Mouse (Mus musculus): ENCODE measurements around the gene Mogs.

Mogs gene

DNA sequence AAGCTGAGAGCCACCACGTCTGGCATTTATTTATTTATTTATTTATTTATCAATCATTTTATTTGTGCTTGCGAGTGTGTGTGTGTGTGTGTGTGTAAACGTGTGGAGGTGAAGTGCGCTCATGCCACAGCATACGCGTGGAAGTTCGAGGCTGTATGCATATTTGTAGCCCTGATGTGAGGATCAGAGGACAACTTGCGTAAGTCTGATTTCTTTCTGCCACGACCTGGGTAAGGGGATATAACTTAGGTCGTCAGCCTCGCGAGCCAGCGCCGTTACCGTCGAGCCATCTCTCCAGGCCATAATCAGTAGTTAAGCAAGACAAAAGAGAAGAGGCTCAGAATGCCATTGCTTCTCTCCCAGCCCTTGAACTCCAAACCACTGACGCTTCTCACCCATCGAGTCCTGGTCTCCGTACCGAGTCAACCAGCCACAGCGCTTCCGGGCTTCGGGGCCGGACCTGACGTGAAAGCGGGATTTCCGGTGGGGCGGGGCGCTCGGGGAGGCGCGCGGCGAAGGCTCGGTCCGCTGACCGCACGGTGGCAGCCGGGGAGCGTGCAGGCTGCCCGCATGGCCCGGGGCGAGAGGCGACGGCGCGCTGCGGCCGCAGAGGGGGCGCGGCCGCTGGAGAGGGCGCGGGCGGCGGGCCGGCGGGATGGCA, at the start of gene Mogs:
Gene Mogs, plus strand, starts transcription at position 486 of the 661 bp plus-strand sequence.
- DNase-seq (ENCODE audit: low spot score in 2 of 2): peak; percentile 93 to 95

DNA sequence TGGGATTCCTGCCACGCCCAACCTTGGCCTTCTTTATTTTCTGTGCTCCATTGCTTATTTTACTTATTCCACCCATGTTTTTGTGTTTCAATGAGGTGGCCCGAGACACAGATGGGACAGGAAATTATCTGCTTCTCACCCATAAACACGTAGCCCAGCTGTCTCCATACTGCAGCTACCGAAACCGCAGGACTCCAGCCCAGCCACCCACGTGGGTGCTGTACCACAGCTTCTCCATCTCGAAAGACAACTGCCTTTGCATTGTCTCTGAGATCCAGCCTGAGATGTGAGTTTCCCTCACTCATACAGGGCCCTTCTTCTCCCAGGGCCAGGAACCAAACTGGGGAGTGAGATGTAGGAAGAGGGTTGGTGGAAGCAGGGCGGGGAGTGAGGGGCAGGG, 49.3 kb upstream of the Mogs start:
- DNase-seq (ENCODE audit: low spot score in 2 of 2): no peak

DNA sequence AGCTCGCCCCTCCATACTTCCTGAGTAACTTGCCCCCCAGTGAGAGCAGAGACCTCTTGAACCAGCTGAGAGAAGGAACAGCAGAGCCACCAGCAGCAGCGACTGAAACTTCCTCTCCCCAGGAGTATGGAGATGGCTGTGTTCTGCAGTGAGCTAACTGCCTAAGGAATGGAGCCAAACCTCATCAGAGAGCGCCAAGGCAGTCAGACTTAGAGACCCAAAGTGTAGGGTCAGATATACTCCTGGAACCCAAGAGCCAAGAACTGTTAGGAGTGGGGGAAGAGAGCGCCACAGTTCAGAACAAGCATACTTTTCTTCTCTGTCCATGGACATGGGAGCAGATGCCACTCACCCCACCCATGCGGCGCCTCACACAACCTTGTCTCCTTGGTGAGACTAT, 48.9 kb upstream of the Mogs start:
- DNase-seq (ENCODE audit: low spot score in 2 of 2): no peak

DNA sequence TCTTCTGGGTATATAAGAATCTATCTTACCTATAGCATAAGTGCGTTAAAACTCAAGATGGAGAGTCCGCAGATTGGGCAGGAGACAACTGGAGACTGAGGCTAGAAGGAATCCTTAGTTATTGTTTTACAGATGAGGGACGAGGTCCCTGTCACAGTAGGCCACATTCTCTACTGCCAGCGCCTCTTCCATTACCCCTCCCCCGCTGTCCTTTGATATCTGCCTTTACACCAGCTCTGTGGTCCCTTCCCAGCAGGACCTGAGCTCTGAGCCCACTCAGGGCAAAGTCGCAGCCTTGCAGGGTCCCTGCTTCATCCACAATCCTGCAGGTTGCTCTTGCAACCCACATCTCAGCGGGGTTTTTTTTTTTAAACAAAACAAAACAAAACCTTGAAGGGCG, 47.1 kb upstream of the Mogs start:
- DNase-seq (ENCODE audit: low spot score in 2 of 2): no peak

DNA sequence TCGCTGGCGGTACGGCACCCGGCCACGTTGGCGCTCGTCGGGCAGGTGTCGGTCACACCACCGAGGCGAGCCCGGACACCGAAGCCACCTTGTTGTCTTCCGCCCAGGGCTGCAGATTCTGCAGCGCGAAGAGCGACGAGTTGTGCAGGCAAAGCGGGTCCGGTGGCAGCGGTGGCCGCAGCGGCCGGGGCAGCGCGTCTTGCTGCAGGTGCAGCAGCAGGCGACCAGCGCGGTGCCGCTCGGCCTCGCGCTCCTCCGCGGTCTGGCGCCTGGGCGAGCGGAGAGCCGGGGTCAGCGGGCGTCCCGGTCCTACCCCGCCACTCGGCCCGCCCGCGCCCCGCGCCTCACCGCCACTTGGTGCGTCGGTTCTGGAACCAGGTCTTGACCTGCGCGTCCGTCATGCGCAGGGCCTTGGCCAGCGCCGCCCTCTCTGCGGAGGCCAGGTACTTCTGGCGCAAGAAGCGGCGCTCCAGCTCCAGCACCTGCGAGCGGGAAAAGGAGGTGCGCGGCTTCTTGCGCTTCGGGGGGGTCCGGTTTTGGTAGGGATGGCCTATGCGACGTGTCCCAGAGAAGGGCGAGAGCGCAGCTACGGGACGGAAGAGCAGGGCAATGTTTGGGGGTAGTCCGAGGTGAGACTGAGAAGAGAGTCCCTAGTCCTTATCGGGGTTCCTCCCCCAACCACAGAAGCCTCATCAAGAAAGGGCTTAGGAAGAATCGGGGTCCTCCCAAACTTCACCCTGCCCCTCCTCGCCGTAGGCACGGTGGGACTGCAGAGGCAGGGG, 46.4 kb upstream of the Mogs start:
- DNase-seq (ENCODE audit: low spot score in 2 of 2): no peak

DNA sequence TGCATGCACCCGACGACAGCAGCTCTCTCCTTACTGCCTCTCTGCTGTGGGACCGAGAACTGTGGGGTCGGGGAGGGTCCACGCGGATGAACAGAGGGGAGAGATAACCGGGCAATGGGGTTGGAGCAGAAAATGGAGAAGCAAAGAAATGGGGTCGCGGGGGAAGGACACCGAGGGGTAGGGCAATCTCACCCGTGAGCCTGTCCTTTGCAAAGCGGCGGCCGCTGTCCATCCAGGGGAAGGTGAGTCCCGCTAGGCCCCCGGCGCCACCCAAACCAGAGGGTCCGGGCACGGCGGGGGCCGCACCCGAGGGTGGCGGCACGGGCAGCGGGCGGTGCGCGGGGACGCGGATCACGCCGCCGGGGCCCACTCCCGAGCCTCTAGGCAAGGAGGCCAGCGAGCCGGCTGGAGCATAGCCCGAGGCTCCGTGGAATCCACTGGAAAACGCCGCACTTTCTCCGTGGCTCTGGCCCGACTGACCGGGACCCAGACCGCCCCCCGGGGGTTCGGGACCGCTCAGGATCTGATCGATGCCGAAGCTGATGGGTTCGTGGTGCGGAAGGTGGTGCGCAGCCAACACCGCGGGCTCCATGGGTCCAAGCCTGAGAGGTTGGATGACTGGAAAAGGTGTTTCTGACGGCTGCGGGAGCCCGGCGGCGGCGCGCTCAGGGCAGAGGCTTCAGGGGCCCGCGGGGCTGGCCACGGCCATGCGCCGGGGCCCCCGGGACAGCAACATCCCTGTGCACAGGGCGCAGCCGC, 45.6 kb upstream of the Mogs start:
- DNase-seq (ENCODE audit: low spot score in 2 of 2): no peak

DNA sequence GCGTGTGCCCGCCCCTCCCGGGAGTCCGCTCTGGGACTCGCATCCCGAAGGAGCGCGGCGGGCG, 45.2 kb upstream of the Mogs start, which contains the start of gene Tlx2:
Gene Tlx2, minus strand, starts transcription at position 47 of the 64 bp plus-strand sequence.
- DNase-seq (ENCODE audit: low spot score in 2 of 2): no peak

DNA sequence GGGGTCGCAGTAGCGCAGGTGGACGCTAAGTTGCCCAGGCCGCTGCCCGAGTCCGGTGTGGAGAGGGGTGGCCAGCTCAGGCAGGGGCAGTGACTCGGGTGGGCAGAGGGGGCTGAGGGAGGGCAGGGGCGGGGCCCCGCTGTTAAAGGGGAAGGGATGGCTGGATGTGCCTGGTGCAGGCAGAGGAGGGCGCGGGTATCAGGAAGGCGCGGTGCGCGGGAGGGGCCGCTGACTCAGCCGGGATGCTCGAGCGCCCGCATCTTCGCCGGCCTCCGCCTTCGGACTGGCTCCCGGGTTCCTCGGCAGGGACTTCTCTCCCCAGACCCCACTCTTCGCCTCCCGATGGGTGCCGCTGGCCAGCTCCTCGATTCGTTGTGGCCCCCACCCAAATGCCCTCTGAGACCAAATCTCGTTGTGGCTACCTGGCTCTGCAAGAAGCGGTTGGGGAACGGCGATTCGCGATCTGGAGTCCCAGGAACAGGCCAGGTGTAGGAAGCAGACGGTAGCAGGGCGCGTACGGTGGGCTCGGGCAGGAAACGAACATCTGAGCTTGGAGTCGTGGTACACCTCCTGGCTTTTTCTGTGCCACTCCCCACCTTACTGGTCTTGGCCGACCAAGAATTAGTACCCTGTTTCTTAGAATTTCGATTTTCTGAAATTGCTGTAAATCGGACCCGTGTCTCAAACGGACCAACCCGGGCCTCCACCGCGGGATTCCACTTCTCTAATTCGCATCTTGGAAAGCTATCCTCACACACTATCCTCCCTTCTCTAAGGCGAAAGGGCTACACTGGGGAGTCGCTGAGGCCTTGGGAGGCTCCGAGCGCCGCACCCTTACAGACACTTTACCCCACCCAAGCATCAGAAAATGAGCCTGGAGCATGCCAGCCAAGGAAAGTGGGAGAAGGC, 44.7 kb upstream of the Mogs start:
- no peak for DNase-seq (ENCODE audit: low spot score in 2 of 2)

DNA sequence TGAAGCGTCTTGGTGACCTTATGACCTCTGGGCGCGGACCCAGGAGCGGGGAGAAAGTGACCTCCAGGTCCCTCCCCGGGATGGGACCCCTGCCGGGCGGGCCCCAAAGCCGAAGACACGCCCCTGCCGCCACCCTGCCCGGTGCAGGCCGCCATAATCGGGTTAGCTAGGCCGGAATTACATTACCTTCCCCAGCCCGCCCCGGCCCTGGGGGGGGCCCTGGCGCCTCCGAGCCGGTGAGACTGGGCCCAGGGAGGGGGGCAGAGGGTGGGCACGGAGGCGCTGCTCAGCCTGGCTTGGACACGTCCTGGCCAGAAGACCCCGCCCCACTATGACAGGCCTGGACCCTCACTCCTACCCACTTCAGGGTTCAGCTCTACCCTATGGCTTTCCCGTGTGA, 44.1 kb upstream of the Mogs start:
- no peak for DNase-seq (ENCODE audit: low spot score in 2 of 2)

DNA sequence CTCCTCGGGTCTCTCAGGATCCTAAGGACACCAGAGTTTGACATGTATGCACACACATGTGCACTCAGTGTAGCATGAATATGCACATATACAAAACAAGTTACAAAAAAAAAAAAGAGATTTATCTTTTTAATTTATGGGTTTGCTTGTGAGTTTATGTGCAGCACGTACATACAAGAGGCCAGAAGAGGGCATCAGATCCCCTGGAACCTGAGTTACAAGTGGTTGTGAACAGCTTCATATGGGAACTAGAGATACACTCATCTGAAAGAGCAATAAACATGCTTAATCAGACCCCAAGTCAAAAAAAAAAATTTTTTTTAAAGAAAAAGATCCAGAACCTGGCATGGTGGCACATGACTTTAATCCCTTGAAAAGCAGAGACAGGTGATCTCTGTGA, 40.3 kb upstream of the Mogs start:
- no peak for DNase-seq (ENCODE audit: low spot score in 2 of 2)

DNA sequence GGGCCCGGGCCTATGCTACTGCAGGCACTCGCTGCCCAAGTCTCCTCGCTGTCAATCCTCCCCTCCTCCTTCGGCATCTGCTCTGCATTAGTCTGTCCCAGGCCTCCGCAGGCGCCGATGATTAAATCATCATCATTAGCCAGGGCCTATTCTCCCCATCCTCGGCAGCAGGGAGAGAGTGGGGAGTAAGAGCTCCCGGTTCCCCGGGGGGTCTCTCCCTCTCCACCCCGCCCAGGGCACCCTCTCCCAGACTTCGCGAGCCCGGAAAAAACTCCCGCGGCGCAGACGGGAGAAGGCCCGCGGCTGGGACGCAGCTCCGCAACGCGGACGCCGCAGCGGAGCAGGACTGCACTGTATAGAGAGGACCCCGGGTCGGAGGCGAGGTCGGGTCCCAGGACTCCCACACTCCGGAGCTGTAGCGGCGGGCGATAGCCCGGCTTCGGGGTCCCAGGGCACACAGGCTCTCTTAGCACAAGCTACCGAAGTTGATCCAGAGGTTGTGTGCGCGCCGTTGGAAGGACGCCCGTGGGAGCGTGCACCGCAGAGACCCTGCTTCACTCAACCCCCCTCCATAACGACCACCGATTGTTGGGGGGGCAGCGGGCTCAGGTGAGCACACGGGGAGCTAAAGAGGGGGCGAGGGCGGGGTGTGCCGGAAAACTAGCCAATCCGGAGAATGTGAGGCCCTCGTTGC, 37.5 kb upstream of the Mogs start, which contains the start of gene Pcgf1:
Gene Pcgf1, plus strand, starts transcription at position 240 of the 694 bp plus-strand sequence.
- DNase-seq (ENCODE audit: low spot score in 2 of 2): no peak

DNA sequence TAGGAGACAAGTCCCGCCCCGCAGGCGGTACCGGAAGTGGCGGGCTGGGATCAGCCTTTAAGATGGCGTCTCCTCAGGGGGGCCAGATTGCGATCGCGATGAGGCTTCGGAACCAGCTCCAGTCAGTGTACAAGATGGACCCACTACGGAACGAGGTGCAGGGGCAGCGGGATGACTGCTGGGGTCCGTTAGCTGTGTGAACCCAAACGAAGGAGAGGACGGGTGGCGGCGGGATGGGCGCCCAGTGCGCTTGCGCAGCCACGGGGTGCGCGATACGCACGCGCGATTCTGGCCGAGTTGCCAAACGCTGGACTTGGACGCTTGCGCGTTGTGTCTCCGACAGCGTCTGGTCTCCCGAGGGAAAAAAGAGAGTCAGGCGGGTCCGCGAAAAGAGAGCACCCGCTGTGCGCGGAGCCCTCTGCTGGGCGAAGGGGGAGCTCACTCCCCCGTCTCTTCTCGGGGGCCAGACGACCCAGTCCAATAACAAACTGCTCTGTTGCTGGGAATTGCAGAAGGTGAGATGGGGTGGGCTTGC, 36.9 kb upstream of the Mogs start:
- DNase-seq (ENCODE audit: low spot score in 2 of 2): peak; percentile 99

DNA sequence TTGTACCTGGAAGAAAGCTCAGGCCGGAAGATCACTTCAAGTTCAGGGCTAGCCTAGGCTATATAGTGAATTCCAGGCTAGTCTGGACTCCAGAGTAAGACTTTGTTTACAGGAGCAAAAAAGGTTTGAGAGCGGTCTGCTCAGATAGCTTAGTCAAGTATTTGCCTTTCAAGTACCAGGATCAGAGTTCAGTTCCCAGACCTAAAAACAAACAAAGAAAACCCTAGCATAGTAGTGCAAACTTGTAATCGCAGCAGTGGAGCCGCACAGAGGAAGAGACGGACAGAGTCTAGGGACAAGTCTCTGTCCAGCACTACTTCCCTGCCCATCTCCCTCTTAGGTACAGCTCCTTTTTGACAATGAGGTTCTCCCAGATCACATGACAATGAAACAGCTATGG, 35.1 kb upstream of the Mogs start:
- no peak for DNase-seq (ENCODE audit: low spot score in 2 of 2)

DNA sequence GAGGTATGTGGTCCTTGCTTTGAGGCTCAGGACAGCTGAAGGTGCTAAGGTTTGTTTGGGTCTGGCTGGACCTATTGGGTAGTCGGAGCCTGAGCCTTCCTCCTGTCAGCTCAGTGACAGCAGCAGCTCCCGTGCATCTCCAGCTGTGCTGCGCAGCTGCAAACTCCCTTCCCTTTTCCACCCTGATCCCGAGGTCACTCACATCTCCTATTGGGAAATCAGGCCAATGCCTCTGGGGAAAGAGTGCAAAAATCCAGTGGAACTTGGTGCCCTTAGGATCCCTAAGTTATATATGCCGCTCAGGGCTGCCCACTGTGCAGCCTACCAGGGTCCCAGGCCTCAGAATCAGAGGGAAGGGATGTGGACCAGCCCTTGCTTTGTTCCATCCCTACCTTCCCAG, 31.8 kb upstream of the Mogs start:
- DNase-seq (ENCODE audit: low spot score in 2 of 2): no peak

DNA sequence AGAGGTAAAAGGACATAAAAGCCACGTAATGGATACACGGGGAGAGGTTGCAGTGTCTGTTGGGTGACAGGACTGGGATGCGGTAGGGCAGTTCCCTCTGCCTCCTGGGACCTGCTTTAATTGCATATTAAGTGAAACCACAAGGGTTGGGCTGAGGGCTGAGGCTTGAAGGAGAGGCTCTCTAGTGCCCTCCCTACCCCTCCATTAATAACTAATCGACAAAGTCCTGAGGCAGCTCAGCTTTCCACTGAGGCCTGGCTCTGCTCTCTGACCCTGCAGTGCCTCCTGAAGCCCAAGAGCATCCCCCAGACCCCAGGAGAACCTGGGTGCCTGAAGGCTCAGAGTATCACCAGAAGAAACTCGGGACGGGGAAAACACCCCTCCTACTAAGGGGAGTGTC, 30.8 kb upstream of the Mogs start:
- no peak for DNase-seq (ENCODE audit: low spot score in 2 of 2)

DNA sequence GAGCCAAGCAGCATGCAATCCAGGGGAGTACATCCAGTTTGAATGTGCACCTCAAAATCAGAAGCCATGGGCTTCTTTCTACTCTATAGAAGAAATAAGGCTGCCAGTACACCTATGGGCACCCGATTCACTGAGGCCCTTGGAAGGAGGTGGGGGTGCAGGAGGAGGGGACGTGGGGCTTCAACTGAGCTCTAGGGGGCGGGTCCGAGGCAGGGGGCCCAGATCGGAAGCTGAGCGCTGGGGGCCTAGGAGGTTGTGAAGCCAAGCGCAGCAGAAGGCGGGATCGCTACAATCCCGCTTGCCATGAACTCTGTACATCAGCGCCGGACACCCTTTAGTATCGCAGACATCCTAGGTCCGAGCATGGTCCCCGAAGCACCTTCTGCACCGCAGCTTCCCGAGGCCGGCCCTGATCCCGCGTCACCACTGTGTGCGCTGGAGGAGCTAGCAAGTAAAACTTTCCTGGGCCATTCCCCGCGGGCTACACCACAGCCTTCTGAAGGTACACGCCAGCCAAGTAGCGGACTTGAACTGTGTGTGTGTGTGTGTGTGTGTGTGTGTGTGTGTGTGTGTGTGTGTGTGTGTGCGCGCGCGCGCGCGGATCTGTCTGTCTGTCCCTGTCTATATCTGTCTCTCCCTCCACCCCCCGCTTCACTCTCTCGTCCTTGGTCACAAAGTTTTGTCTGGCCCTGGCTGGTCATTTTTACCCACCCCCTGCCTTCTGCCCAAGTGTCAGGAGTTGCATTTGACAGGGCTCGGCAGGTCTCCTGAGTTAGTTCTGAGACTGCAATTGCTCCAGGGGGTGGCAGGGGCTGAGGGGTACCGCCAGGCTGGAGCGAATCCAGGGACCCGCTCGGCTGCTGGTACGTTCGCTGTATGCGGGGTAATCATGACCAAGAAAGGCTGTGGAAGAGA, 28.9 kb upstream of the Mogs start, which contains the start of gene Lbx2:
Gene Lbx2, plus strand, starts transcription at position 247 of the 915 bp plus-strand sequence.
- DNase-seq (ENCODE audit: low spot score in 2 of 2): no peak

DNA sequence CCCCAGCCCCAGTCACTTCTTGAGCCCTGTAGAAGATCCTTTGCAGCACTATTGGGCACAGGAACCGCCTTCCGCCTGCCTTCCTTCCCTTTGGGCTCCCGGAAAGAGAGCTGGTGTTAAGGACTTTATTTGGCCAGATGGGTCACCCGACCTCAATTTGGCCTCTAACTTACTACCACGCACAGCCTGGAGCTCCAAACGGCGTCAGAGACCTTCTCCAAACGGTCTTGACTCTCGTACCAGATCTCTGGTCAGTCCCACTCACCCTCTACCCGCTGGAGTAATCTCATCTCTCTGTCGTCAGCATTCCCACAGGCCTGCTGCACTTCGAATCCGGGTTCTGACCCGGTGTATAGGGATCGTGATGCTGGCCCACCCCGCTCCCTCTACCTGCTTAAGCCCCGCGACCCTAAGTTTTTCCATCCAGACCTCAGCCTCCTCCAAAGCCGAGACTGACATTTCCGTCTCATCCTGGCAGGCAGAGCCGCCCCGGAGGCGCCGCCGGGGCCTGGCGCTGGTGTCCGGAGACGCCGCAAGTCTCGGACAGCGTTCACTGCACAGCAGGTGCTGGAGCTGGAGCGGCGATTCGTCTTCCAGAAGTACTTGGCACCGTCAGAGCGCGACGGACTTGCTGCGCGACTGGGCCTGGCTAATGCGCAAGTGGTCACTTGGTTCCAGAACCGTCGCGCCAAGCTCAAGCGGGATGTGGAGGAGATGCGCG, 27.9 kb upstream of the Mogs start:
- peak in 1 of 2 experiments; percentile 46 for DNase-seq (ENCODE audit: low spot score in 2 of 2)

DNA sequence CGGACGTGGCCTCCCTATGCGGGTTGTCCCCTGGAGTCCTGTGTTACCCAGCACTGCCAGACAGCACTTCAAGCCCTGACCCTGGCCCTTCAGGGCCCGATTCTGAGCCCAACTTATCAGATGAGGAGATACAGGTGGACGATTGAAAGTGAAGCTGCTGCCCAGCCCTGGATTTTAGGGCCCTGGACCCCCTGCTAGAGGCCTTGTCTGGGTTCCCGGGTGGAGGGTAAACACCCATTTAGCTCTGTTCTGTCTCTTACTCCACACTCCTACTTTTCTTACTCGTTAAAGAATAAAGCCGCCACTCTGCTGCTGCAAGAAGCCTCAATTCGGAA, 27.4 kb upstream of the Mogs start:
- DNase-seq (ENCODE audit: low spot score in 2 of 2): no peak

DNA sequence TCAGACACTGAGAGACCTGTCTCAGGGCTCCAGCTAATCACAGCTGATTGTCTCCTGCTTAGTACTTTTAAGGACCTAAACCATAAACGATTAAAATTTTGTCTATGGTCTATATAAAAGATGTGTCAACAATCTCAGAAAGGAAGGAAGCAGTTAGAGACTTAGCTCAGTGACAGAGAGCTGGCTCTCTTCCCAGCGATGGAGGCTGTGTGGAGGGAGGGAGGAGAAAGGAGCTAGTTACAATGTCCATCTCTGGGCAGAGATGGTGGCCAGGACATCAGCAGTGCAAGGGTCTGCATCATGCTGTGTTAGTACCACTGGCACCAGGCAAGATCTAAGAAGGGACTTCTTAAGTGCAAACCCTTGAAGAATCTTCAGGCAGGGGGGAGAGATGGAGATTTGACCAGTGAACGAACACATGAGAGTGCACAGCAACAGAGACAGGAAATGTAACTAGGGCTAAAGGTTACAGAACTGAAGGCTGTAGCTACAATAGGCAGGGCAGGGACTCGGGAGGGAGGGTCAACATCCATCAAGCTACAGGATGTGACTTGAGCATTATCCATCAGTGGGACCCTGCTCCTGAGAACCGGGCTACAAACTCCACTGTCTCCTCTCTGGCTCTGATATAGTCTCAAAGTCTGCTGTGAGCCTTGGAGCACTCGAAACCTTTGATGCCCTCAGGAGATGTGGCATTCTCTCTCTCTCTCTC, 22.7 kb upstream of the Mogs start:
- DNase-seq (ENCODE audit: low spot score in 2 of 2): no peak
